Mouse (Mus musculus) forebrain, embryonic 14.5 days (tissue): ENCODE measurements around the gene Traip. TPM values are rescaled to one million over a fixed set of nuclear protein-coding genes. Genes with fewer than 3 reads are reported as not detected.

Experiments used
- ATAC-seq: fragments of 200-750 bp; cut with Nextera tagmentation; 2 replicates; pipeline ENCODE4 v1.8.0; 2017; ENCODE audit warnings: mild to moderate bottlenecking, moderate library complexity
- DNase-seq: peaks from one replicate; pipeline ENCODE4 v3.0.0-alpha.2; 2015; ENCODE audit warnings: low spot score
- H3K27ac ChIP-seq: fragments of 300-500 bp; sonication (generic); 2 replicates; pipeline ENCODE4 v1.5.1; 2014; ENCODE audit warnings: low read depth, mild to moderate bottlenecking, control low read depth, low read length, moderate library complexity
- H3K27me3 ChIP-seq: fragments of 300-500 bp; sonication (generic); replicated peaks from 2 replicates; pipeline ENCODE4 v1.6.1; 2014; ENCODE audit warnings: low read length, control low read depth, mixed read lengths; ENCODE audit not compliant: control insufficient read depth, insufficient read depth
- H3K36me3 ChIP-seq: fragments of 300-500 bp; sonication (generic); 2 replicates; pipeline ENCODE4 v1.6.1; 2014; ENCODE audit warnings: low read length, control low read depth; ENCODE audit not compliant: control insufficient read depth, insufficient read depth
- H3K4me1 ChIP-seq: fragments of 300-500 bp; sonication (generic); 2 replicates; pipeline ENCODE4 v1.6.1; 2014; ENCODE audit warnings: antibody characterized with exemption, low read length, control low read depth; ENCODE audit not compliant: control insufficient read depth, insufficient read depth
- H3K4me2 ChIP-seq: fragments of 300-500 bp; sonication (generic); 2 replicates; pipeline ENCODE4 v1.6.1; 2014; ENCODE audit warnings: mild to moderate bottlenecking, control low read depth, low read length
- H3K4me3 ChIP-seq: fragments of 300-500 bp; sonication (generic); 2 replicates; pipeline ENCODE4 v1.5.1; 2014; ENCODE audit warnings: low read depth, low read length, control low read depth
- H3K9ac ChIP-seq: fragments of 300-500 bp; sonication (generic); 2 replicates; pipeline ENCODE4 v1.6.1; 2014; ENCODE audit warnings: mild to moderate bottlenecking, low read length, control low read depth, moderate library complexity
- H3K9me3 ChIP-seq: fragments of 300-500 bp; sonication (generic); replicated peaks from 2 replicates; pipeline ENCODE4 v1.6.1; 2016; ENCODE audit warnings: low read length, control low read depth, mixed read lengths; ENCODE audit not compliant: control insufficient read depth
- WGBS: fragments of 180-500 bp; shearing (Covaris S2); extraction: QIAGEN DNeasy Blood & Tissue Kit; methylation state at CpG from one replicate; pipeline ENCODE4 v1.1.7; 2014; 5-methylcytosine and 5-hydroxymethylcytosine counted together
- polyA plus RNA-seq: library from polyadenylated mRNA; unstranded; fragments of >200 nt; fragmentation: Nextera tagmentation; extraction: Ambion mirVana; gene quantifications from 2 replicates; pipeline ENCODE4 v1.2.1, GENCODE M21; 2014

Traip gene
- polyA plus RNA-seq, 1 experiment from 2014 or later = 20.5 TPM

GRCm38 (mm10) chr9:108020741-108021140, 70.8 kb downstream of the Traip start:
- Histone ChIP-seq H3K9ac (no peak overlapping the region), H3K36me3 (peaks cover 33% of the 10 kb centered on the region), H3K27me3 (no peaks in the 10 kb centered on the region), H3K27ac (no peak overlapping the region), H3K4me2 (no peak overlapping the region), H3K4me3 (no peak overlapping the region), H3K4me1 (no peaks in the 10 kb centered on the region), H3K9me3 (no peaks in the 10 kb centered on the region)
- ATAC-seq (no peak), DNase-seq (no peak)
- 95% methylated on average over 1 of the region's 1 CpGs for WGBS

Other genes starting within 250 kb of the Traip start
- gene Sema3f, start 239.7 kb upstream of the Traip start, polyA plus RNA-seq = 7.4 and 12.2 TPM in 2 replicates
- gene Rbm5, start 179.1 kb upstream of the Traip start, polyA plus RNA-seq = 188 and 210 TPM in 2 replicates
- 69.4 and 89.9 TPM in 2 replicates for gene Rbm6, start 76.9 kb upstream of the Traip start, polyA plus RNA-seq
- 23.5 and 27.2 TPM in 2 replicates for gene Mon1a, start 62.0 kb upstream of the Traip start, polyA plus RNA-seq
- 0.23 and 1.2 TPM in 2 replicates for gene Mst1r, start 43.3 kb upstream of the Traip start, polyA plus RNA-seq
- not detected in 2 replicates for gene Actl11, start 21.7 kb upstream of the Traip start, polyA plus RNA-seq
- gene Camkv, start 14.5 kb upstream of the Traip start, polyA plus RNA-seq = 25.1 and 40.8 TPM in 2 replicates
- 3.1 and 4.7 TPM in 2 replicates for gene Uba7, start 25.4 kb downstream of the Traip start, polyA plus RNA-seq
- 0.56 and 0.83 TPM in 2 replicates for gene Gm20661, start 32.9 kb downstream of the Traip start, polyA plus RNA-seq
- gene Inka1, start 35.7 kb downstream of the Traip start, polyA plus RNA-seq = 14.2 and 16.2 TPM in 2 replicates
- 1.2 and 1.5 TPM in 2 replicates for gene Cdhr4, start 42.4 kb downstream of the Traip start, polyA plus RNA-seq
- 0.53 TPM in 1 of 2 replicates, not detected in the other for gene Gm20662, start 46.2 kb downstream of the Traip start, polyA plus RNA-seq
- 39.3 and 48.1 TPM in 2 replicates for gene Ip6k1, start 52.4 kb downstream of the Traip start, polyA plus RNA-seq
- gene Gmppb, start 99.1 kb downstream of the Traip start, polyA plus RNA-seq = 18.5 and 20.0 TPM in 2 replicates
- gene Amigo3, start 103.0 kb downstream of the Traip start, polyA plus RNA-seq = 2.2 and 2.3 TPM in 2 replicates
- gene Mst1, start 130.3 kb downstream of the Traip start, polyA plus RNA-seq = not detected in 2 replicates
- 37.5 and 42.7 TPM in 2 replicates for gene Rnf123, start 133.2 kb downstream of the Traip start, polyA plus RNA-seq
- gene Apeh, start 144.5 kb downstream of the Traip start, polyA plus RNA-seq = 39.1 and 43.0 TPM in 2 replicates
- gene Bsn, start 240.2 kb downstream of the Traip start, polyA plus RNA-seq = 5.3 and 6.6 TPM in 2 replicates